Mouse (Mus musculus) limb, embryonic 13.5 days (tissue): ENCODE data around the gene Tmem30c. TPM values are rescaled to one million over a fixed set of nuclear protein-coding genes. Genes with fewer than 3 reads are reported as not detected.

Experiments
- ATAC-seq: fragments of 200-750 bp; cut with Nextera tagmentation; 2 replicates; pipeline ENCODE4 v1.8.0; 2017; ENCODE audit warnings: low read depth, moderate number of reproducible peaks, moderate TSS enrichment; ENCODE audit not compliant: low FRiP score
- H3K27ac ChIP-seq: fragments of 300-500 bp; sonication (generic); 2 replicates; pipeline ENCODE4 v1.5.1; 2015; ENCODE audit warnings: inconsistent platforms, mild to moderate bottlenecking, moderate library complexity
- H3K27me3 ChIP-seq: fragments of 300-500 bp; sonication (generic); 2 replicates; pipeline ENCODE4 v1.6.1; 2015; ENCODE audit warnings: mild to moderate bottlenecking, inconsistent platforms
- H3K36me3 ChIP-seq: fragments of 300-500 bp; sonication (generic); 2 replicates; pipeline ENCODE4 v1.6.1; 2015; ENCODE audit warnings: inconsistent platforms, mild to moderate bottlenecking, moderate library complexity
- H3K4me1 ChIP-seq: fragments of 300-500 bp; sonication (generic); 2 replicates; pipeline ENCODE4 v1.6.1; 2015; ENCODE audit warnings: inconsistent platforms
- H3K4me2 ChIP-seq: fragments of 300-500 bp; sonication (generic); replicated peaks from 2 replicates; pipeline ENCODE4 v1.6.1; 2015; ENCODE audit warnings: inconsistent platforms, mild to moderate bottlenecking, moderate library complexity
- H3K4me3 ChIP-seq: fragments of 300-500 bp; sonication (generic); 2 replicates; pipeline ENCODE4 v1.5.1; 2015; ENCODE audit warnings: moderate library complexity, mild to moderate bottlenecking, inconsistent platforms
- H3K9ac ChIP-seq: fragments of 300-500 bp; sonication (generic); 2 replicates; pipeline ENCODE4 v1.6.1; 2015; ENCODE audit warnings: mild to moderate bottlenecking, inconsistent platforms
- H3K9me3 ChIP-seq: fragments of 300-500 bp; sonication (generic); 2 replicates; pipeline ENCODE4 v1.6.1; 2016; ENCODE audit warnings: inconsistent platforms
- WGBS: fragments of 180-500 bp; shearing (Covaris S2); methylation state at CpG from one replicate; pipeline ENCODE4 v1.1.7; 2015; 5-methylcytosine and 5-hydroxymethylcytosine counted together
- polyA plus RNA-seq: library from polyadenylated mRNA; unstranded; fragments of >200 nt; fragmentation: Nextera tagmentation; extraction: Ambion mirVana; gene quantifications from 2 replicates; pipeline ENCODE4 v1.2.1, GENCODE M21; 2015

The Tmem30c gene
- polyA plus RNA-seq, 1 experiment from 2014 or later: 0.11 TPM

DNA sequence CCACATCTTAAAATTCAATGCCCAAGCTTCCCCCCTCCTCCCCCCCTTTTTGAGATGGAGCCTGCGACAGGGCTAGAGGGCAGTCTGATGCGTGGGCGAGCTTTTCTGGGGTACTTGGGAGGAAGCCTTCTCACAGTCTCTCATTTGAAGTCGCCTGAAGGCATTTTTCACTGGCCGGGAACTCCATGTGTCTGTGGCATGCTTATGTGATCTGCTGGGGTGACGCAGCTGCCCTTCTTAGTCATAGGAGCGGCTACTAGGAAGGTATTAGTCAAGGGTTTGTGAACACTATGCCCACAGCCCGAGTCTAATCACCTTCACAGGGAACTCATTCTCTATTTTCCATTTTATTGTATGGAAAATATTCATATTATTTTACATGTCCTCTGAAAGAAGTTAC, 11.2 kb downstream of the Tmem30c start:
- ATAC-seq: no peak
- Histone ChIP-seq H3K27me3 (no peaks in the 10 kb centered on the region), H3K36me3 (no peaks in the 10 kb centered on the region), H3K4me1 (0 out of 2 replicates have a peak, but pooled peaks cover 8% of the 10 kb centered on the region), H3K9me3 (peaks cover 5% of the 10 kb centered on the region; the same call in 1 of the 2 replicates), H3K4me2 (no peak overlapping the region), H3K27ac (no peak overlapping the region), H3K9ac (no peak overlapping the region), H3K4me3 (no peak overlapping the region)
- WGBS: 79% methylated on average over 8 of the region's 8 CpGs

DNA sequence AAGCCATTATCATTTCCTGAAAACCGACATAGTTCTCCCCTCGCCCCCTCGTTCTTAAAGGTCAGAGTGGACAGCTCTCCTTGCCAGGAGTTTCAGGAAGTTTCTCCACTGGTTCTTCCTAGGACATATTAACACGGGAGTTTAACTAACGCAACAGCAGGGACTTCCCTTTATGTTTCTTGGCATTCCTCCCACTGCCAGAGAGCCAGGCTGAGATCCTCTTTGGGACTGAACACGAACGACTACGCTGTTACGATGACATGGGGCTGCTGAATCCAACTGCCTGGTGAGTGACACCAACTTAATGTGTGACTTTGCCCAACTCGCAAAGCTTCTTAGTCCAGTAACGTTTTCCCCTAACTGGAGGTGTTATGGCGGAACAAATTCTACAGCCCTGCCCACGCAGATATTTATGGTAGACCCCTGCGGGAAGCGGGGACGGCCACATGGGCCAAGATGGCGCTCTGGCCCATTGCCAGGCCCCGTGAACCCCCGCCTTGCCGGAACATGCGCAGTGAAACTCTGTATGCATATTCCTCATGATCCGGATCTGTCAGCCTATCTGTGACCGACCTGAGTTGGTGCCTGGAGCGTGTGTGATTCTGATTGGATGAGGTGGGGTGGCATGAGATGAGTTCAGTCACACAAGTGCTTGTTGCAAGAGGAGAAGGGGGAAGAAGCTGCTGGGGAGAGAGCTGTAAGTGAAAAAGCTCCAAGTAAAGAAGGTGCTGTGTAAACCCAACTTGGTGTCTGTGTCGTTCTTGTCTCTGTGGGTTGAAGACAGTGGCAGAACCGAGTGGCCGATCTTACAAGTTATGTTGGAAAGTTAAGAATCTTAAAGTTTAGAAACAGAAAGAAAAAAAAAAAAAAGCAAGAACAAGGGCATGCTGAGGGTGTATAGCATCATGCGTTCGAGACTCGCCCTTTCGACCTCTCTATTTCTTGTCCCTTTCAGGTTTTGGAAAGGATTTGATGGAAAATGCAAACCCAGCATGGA, 12.1 kb downstream of the Tmem30c start:
- no peak overlapping the region for H3K4me3 ChIP-seq
- H3K27me3 ChIP-seq: no peaks in the 10 kb centered on the region
- H3K9ac ChIP-seq: no peak overlapping the region
- H3K36me3 ChIP-seq: no peaks in the 10 kb centered on the region
- H3K27ac ChIP-seq: no peak overlapping the region
- 85% methylated on average over 31 of the region's 31 CpGs for WGBS
- no peak overlapping the region for H3K4me2 ChIP-seq
- H3K9me3 ChIP-seq: peaks cover 5% of the 10 kb centered on the region; the same call in 1 of the 2 replicates
- ATAC-seq: no peak
- 0 out of 2 replicates have a peak, but pooled peaks cover 8% of the 10 kb centered on the region for H3K4me1 ChIP-seq

DNA sequence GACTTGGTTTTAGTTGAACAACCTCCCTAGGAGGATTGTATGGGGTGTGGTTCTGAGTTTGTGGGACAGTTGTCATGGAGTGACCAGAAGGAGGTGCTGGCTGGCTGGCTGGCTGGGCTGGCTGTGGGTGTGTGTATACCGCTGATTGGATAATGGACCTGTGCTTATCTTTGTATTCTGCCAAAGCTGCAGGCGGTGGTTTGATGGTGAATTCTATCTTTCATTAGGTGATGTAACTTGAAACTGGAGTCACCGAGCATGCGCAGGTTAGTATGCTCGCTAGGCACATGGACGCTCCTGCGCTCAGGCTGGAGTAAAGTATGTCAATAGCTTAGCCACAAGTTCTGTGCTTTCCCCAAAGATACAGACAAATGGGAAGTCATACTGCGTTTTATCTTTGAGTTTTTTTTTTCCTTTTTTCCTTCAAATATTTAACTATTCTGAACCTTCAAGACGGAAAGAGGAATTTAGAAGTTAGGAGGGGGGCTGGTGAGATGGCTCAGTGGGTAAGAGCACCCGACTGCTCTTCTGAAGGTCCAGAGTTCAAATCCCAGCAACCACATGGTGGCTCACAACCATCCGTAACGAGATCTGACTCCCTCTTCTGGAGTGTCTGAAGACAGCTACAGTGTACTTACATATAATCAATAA, 13.6 kb downstream of the Tmem30c start:
- Histone ChIP-seq H3K4me2 (no peak overlapping the region), H3K9me3 (peaks cover 3% of the 10 kb centered on the region; the same call in 1 of the 2 replicates), H3K9ac (no peak overlapping the region), H3K4me3 (no peak overlapping the region), H3K36me3 (no peaks in the 10 kb centered on the region), H3K27me3 (no peaks in the 10 kb centered on the region), H3K27ac (no peak overlapping the region), H3K4me1 (0 out of 2 replicates have a peak, but pooled peaks cover 8% of the 10 kb centered on the region)
- ATAC-seq: no peak
- WGBS: 91% methylated on average over 11 of the region's 12 CpGs

DNA sequence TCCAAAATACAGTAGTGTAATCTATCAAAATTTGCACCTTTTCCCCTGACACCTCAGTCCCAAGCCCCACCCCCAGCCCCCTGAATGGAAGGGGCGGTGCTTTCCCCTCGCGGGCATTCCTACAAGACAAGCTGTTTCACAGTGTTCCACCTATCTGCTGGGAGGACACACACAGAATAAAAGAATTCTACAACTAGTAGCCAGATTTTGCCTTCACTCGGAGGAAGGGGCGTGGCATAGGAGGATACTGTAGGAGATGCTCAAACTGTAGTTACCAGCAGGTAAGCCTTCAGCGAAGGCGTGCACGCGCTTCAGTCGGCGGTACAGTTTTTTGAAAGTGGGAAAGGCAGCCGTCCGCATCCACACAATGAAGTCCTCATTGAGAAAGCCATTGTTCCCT, 22.9 kb downstream of the Tmem30c start:
- 0 out of 2 replicates have a peak, but pooled peaks cover 3% of the 10 kb centered on the region for H3K4me1 ChIP-seq
- H3K9me3 ChIP-seq: no peaks in the 10 kb centered on the region
- H3K27ac ChIP-seq: no peak overlapping the region
- H3K36me3 ChIP-seq: no peaks in the 10 kb centered on the region
- H3K4me3 ChIP-seq: no peak overlapping the region
- H3K9ac ChIP-seq: no peak overlapping the region
- no peaks in the 10 kb centered on the region for H3K27me3 ChIP-seq
- no peak overlapping the region for H3K4me2 ChIP-seq
- WGBS: 91% methylated on average over 13 of the region's 13 CpGs
- no peak for ATAC-seq

DNA sequence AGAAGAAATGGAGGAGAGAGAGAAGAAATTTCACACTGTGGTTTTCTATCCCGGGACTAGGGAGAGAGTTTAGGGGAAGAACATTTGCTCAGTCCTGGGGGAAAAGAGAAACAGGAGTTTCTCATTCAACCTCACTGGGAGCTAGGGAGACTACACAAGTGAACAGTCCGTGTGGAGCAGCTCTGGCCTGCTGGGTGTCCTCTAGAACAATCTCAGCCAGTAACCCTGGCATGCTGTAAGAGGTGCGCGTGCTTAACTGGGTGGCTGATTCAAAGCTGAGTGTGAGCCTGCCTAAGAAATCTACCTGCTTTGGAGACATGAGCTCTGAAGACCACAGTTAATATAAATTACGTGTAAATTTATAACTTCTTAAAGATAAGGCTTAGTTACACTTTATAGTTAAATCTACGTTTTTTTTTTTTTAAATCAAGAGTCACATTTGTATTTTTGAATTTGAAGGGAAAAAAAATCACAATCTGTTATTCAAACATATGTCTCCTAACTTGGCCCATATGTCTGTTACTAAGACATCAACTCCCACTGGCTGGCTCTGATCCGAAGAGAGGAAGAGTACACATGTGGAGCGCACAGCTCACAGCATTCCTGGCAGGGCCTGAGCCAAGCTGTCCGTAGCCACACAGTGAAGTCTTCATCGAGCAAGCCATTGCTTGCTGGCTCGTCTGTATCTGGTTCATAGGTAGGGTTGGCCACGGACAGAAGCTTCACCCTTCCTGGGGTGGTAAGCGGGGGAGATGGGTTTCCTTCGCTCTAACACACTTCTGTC, 24.4 kb downstream of the Tmem30c start:
- no peak for ATAC-seq
- H3K4me2 ChIP-seq: no peak overlapping the region
- no peak overlapping the region for H3K4me3 ChIP-seq
- peaks cover 5% of the 10 kb centered on the region; the same call in 1 of the 2 replicates for H3K9me3 ChIP-seq
- H3K27me3 ChIP-seq: no peaks in the 10 kb centered on the region
- 0 out of 2 replicates have a peak, but pooled peaks cover 3% of the 10 kb centered on the region for H3K4me1 ChIP-seq
- no peaks in the 10 kb centered on the region for H3K36me3 ChIP-seq
- 82% methylated on average over 14 of the region's 14 CpGs for WGBS
- H3K27ac ChIP-seq: no peak overlapping the region
- H3K9ac ChIP-seq: no peak overlapping the region

DNA sequence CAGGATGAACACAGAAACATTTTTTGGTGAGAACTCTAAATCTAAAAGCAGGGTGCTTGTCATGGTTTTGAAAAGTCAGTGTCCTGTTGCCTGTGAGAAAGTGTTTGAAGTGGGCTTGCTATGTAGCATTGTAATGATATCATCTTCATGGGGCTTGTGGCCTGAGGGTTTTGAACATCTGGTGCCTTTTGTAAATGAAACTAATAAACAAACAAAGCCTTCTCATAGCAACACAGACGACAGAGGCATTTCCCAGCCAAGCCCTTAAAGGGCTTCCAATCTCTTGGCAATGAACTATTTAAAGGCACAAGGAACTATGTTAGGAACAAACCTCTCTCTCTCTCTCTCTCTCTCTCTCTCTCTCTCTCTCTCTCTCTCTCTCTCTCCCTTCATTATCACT, 25.6 kb downstream of the Tmem30c start:
- WGBS: 4% methylated on average over 1 of the region's 1 CpGs
- 0 out of 2 replicates have a peak, but pooled peaks cover 3% of the 10 kb centered on the region for H3K4me1 ChIP-seq
- H3K4me2 ChIP-seq: no peak overlapping the region
- no peak overlapping the region for H3K27ac ChIP-seq
- no peak overlapping the region for H3K4me3 ChIP-seq
- no peak; the same call in 1 of the 2 replicates for ATAC-seq
- H3K9ac ChIP-seq: no peak overlapping the region
- H3K27me3 ChIP-seq: no peaks in the 10 kb centered on the region
- H3K9me3 ChIP-seq: peaks cover 5% of the 10 kb centered on the region; the same call in 1 of the 2 replicates
- H3K36me3 ChIP-seq: no peaks in the 10 kb centered on the region

DNA sequence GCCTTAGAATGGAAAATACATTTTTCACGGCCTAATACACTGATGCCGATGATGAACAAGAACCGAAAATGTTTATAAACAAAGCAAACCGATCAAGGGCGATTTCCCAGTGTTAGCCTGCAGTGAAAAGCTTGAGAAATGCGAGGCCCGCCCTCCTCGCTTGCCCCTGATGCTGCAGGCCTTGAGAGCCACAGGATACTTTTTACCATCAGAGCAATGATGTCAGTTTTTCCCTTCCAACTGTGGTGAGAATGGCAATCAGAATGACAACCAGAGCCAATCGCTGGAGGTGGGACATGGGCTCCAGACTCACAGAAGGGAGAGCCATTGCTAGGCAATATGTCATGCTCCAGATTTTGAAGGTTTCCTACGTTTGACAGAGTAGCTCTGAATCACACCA, 32.5 kb downstream of the Tmem30c start:
- H3K27me3 ChIP-seq: no peaks in the 10 kb centered on the region
- no peak overlapping the region for H3K4me3 ChIP-seq
- no peaks in the 10 kb centered on the region for H3K4me1 ChIP-seq
- ATAC-seq: no peak
- H3K4me2 ChIP-seq: no peak overlapping the region
- peaks cover 5% of the 10 kb centered on the region; the same call in 1 of the 2 replicates for H3K9me3 ChIP-seq
- no peaks in the 10 kb centered on the region for H3K36me3 ChIP-seq
- no peak overlapping the region for H3K27ac ChIP-seq
- WGBS: 90% methylated on average over 10 of the region's 10 CpGs
- no peak overlapping the region for H3K9ac ChIP-seq

DNA sequence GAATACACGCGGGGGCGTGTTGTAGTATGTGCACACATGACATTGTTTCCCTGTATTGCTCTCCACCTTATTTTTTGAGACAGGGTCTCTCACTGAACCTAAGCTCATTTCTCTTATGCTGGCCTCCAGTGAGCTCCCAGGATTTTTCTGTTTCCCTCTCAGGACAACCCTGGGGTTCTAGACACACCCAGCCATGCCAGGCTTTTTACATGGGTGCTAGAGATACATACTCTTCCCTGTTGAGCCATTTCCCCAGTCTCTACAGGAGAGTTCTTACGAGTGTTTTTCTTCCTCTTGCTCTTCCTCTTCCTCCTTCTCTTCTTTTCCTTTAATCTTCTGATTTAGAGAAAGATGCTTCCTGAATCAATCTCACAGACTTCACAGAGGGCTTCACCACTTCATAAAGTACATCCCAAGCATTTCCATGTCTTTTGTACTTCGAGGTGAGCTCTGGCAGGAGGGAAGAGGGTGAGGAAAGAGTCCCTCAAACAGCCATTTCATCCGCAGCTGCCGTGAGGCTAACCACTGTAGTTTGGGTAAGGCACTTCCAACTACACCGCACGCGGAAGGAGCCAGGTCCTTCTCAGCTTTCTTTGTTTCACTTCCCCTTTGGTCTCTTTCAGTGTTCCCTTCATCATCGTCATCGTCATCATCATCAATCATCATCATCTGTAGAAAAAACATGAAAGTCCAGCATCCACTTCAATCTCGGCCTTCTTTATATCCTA, 33.1 kb downstream of the Tmem30c start:
- Histone ChIP-seq H3K4me2 (no peak overlapping the region), H3K27me3 (no peaks in the 10 kb centered on the region), H3K9me3 (peaks cover 5% of the 10 kb centered on the region; the same call in 1 of the 2 replicates), H3K4me3 (no peak overlapping the region), H3K36me3 (no peaks in the 10 kb centered on the region), H3K4me1 (no peaks in the 10 kb centered on the region), H3K27ac (no peak overlapping the region), H3K9ac (no peak overlapping the region)
- no peak for ATAC-seq
- WGBS: 88% methylated on average over 13 of the region's 13 CpGs

DNA sequence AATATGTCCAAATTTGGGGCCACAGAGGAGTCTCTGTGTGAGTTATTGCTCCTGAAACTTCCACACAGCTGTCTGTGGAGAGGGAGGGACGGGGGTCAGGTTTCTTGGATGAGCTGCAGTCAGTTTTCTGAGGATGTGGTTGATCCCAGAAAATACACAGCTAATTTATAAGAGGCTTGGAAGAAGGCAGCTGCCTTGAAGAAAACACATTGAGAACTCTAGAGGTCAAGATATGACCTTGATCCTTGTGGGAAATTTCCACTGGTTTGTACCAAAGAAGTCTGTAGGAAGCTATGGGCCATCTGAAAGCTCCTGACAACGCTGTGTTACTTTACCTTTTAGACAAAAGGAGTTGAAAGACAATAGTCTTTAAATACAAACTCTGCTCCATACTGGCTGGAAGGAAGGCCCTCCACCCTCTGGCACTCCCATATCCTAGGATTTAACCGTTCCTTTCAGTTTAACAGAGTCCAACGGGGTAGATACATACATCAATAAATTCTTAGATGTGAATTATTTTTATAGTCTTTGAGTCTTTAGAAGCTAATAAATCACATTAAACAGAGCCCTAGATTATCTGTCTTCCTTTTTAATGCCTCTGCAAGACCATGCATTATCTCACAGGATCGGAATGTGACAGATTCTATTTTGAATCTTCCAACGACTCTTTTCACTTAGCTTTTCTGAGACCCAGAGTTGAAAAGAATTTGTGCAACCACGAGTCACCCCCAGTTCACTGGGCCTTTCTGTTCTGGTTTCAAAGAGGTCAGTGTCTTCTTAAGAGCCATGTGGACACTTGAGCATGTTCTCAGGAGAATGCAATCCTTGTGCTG, 40.9 kb downstream of the Tmem30c start:
- 45% methylated on average over 7 of the region's 7 CpGs for WGBS
- H3K27me3 ChIP-seq: no peaks in the 10 kb centered on the region
- H3K4me2 ChIP-seq: no peak overlapping the region
- H3K4me3 ChIP-seq: no peak overlapping the region
- H3K4me1 ChIP-seq: no peaks in the 10 kb centered on the region
- no peak overlapping the region for H3K9ac ChIP-seq
- no peak for ATAC-seq
- 0 out of 2 replicates have a peak, but pooled peaks cover 2% of the 10 kb centered on the region for H3K9me3 ChIP-seq
- no peak overlapping the region for H3K27ac ChIP-seq
- H3K36me3 ChIP-seq: no peaks in the 10 kb centered on the region

DNA sequence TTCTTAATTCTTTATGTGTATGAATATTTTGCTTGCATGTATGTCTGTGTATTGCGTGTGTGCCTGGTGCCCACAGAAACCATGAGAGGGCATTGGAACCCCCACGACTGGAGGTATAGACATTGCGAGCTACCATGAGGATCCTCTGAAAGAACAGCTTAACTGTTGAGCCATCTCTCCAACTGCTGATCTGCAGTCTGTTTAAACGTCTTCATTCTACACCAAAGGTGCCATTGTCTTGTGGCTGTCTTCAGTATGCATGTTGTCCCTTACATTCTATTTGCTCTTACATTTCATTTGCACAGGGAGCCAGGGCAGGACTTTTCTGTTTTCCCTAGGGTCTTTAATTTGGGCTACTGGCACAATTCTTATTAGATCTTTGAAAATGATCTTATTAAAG, 41.7 kb downstream of the Tmem30c start:
- ATAC-seq: no peak
- Histone ChIP-seq H3K4me2 (no peak overlapping the region), H3K36me3 (no peaks in the 10 kb centered on the region), H3K27me3 (no peaks in the 10 kb centered on the region), H3K4me1 (no peaks in the 10 kb centered on the region), H3K9ac (no peak overlapping the region), H3K27ac (no peak overlapping the region), H3K9me3 (0 out of 2 replicates have a peak, but pooled peaks cover 2% of the 10 kb centered on the region), H3K4me3 (no peak overlapping the region)
- 90% methylated on average over 4 of the region's 4 CpGs for WGBS
